Mouse (Mus musculus) brown adipose tissue, adult 24 weeks (tissue): ENCODE measurements at regions not wholly inside any gene's neighbourhood (a gene's known extent, or its start where the extent isn't known, plus 50 kb on each side); places are given as distances from the start of the nearest gene placed in this dataset.

Experiments
- H3K27ac ChIP-seq: fragments of 200-500 bp; replicated peaks from 2 replicates; pipeline ENCODE4 v1.5.1; 2012; ENCODE audit warnings: low read depth, mild to moderate bottlenecking, low read length
- H3K4me1 ChIP-seq: fragments of 200-500 bp; 2 replicates; pipeline ENCODE4 v1.6.1; 2012; ENCODE audit warnings: low read length, mixed read lengths; ENCODE audit not compliant: control insufficient read depth, insufficient read depth, insufficient read length
- H3K4me3 ChIP-seq: fragments of 200-500 bp; 2 replicates; pipeline ENCODE4 v1.5.1; 2012; ENCODE audit warnings: low read depth, mild to moderate bottlenecking, low read length, moderate library complexity; ENCODE audit not compliant: insufficient read depth

DNA sequence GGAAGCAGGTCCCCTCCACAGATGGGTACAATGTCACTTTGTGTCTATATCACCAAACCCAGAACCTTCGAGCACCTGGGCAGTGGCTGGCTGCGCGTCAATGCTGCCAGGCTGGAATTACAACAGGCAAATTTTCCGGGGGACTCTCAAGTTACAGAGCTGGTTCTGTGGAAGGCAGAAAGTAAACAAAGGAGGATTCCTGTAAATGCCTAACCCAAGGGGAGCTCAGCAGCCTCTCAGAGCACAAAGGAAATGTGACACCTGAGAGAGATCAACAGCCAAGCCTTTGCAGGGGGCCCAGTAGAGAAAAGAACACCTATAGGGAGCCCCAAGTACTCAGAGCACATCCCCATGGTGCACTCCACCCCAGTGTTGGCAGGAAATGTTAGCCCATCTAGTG, 70.7 kb downstream of the Setd4 start:
- Histone ChIP-seq H3K4me3 (no peak overlapping the region), H3K27ac (no peak overlapping the region), H3K4me1 (no peaks in the 10 kb centered on the region)

DNA sequence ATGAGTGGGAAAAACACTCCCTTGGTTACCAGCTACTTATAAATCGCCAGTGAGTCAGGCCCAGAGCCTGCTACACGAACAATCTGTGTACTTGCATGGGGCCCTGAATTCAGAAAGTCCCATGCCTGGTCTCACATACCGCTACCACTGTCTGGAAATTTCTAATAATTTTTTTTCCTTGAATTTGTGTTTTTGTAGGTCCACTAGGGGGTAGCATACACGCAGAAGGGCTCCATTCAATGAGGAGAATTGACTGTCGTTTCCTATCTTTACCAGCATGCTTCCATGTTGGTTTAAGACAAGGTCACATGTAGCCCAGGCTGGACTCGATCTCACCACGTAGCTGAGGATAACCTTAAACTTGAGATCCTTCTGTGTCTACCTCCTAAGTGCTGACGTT, 71.9 kb downstream of the Setd4 start:
- Histone ChIP-seq H3K27ac (no peak overlapping the region), H3K4me1 (no peaks in the 10 kb centered on the region; the same call in 1 of the 2 replicates), H3K4me3 (no peak overlapping the region)

DNA sequence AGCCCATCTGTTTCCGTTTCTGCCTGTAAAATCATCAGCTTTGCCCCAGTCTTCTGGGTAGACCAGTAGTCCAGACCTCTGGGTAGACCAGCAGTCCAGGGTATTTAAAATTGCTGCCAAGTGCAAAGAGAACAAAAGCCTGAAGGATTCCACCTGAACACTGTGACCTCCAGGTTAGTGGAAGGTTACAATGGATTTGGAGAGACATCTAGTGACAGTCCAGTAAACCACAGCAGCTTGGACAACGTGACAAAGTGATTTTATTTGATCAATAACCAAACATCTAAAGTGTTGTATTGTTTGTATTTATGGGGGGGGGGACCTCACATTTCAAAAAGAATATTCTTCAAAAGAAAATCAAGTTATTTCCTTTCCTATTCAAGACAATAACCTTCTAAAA, 81.4 kb downstream of the Setd4 start:
- Histone ChIP-seq H3K4me3 (no peak overlapping the region), H3K27ac (no peak overlapping the region), H3K4me1 (no peaks in the 10 kb centered on the region)

DNA sequence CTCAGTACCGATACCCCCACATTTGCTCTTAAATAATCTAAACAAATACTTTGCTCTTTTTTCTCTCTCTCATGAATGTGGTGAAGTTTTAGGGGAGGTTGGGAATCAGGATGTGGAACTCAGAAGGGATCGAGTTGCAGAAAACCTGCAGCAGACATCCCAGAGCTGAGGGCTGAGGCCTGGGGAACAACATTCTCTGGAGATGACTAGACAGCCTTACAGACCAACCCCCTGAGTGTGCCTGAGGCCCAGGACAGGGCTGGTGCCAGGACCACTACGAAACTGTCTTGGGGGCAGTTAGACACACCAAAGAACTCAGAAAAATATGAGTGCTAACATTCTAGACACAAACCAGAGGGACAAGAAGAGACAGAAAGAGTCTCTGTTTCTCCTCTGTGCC, 83.4 kb downstream of the Setd4 start:
- no peak overlapping the region for H3K4me3 ChIP-seq
- no peaks in the 10 kb centered on the region for H3K4me1 ChIP-seq
- H3K27ac ChIP-seq = no peak overlapping the region

DNA sequence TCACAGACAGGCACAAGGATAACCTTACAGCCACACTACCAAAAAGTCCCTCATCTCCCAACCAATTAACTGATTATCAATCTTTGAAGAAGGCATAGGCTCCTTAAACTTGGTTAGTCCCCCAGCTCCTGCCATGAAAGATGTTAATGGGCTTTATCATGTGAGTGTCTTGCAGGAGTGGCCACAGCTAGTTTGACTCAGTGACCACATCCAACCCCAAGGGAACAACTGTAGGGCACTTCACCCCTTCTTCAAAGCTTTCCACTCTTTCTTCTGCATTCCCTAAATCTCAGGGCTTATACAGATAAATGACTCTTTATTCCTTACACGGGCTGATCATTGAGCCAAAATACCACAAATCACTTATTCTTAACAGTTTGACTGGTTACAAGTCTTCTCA, 85.2 kb downstream of the Setd4 start:
- Histone ChIP-seq H3K27ac (no peak overlapping the region), H3K4me1 (no peaks in the 10 kb centered on the region), H3K4me3 (no peak overlapping the region)

DNA sequence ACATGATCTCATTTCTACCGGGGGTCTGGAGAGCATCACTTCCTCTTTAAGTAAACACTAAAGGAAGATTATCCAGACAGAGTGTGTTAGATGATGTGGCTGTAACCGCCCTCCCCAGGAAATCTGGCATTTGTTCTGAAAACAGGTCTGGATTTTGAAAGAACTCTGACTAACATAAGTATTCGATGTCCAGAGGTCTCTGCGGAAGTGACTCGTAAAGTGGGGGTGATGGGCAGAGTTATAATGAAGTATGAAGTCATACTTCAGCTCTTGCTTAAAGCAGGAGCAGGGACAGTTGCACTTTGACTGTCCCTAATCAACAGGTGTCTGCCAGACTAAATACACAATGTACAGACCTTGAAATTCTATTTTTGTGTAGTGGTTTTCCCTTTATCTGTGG, 87.1 kb downstream of the Setd4 start:
- Histone ChIP-seq H3K4me3 (no peak overlapping the region), H3K27ac (no peak overlapping the region), H3K4me1 (no peaks in the 10 kb centered on the region)

DNA sequence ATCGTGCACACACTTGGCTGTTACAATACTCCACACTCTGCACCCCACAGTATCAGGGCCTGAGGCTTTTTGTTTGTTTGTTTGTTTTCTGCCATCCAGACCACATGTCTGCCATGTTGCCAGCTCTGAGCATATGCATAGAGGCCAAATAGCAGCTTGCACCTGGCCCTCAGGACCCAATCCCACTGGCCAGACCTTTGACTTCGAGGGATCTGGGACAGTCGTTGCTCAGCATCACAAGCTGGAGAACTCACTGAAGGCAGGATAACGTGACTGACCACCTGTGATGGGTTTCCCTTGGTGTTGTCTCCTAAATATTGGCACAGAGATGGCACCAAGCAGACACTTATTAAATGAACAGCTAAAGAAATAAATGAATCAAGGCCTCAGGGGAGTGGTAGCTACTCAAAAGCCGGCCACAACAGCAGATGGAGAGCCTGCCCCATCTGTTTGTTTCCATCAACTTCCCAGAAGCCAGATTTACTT, 88.4 kb downstream of the Setd4 start:
- no peaks in the 10 kb centered on the region for H3K4me1 ChIP-seq
- no peak overlapping the region for H3K4me3 ChIP-seq
- no peak overlapping the region for H3K27ac ChIP-seq

DNA sequence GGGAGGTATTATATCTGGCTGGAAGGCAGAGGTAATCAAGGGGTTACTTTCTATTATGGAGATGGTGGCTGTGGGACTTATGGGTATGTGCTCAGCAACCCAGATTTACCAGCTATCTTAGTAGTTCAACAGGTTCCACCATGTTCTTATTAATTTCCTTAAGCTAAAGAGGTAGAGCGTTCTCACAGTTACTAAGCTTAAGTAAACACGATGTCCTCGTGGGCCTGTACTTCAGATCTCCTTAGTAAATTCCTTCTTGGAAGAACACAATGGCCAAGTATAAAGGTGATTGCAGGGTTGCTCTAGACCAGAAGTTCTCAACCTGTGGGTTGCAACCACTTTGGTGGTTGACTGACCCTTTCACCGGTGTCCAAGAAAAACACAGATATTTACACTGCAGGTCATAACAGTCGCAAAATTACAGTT, 90.2 kb downstream of the Setd4 start:
- Histone ChIP-seq H3K4me1 (no peaks in the 10 kb centered on the region), H3K4me3 (no peak overlapping the region)

DNA sequence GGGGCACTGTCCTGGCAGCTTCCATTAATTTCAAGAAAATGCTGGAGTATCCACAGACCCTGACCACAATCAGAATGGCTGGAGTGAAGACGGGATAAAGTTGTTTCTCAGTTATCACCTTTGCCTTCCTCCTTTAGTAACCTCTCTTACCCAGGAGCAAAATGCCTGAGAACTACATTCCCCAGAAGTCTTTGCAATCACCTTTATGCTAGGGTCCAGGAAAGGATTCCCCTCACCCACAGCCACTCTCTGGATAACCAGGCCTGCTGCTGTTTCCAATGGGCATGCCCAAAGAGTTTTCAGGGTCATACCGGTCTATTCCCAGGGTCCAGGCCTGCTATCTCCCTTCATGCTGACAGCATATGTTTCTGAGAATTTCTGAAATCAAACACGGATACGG, 91.9 kb downstream of the Setd4 start:
- H3K4me3 ChIP-seq = no peak overlapping the region
- no peak overlapping the region for H3K27ac ChIP-seq
- no peaks in the 10 kb centered on the region for H3K4me1 ChIP-seq

More for the DNA sequence above, 90.2 kb downstream of the Setd4 start:
- no peak overlapping the region for H3K27ac ChIP-seq

DNA sequence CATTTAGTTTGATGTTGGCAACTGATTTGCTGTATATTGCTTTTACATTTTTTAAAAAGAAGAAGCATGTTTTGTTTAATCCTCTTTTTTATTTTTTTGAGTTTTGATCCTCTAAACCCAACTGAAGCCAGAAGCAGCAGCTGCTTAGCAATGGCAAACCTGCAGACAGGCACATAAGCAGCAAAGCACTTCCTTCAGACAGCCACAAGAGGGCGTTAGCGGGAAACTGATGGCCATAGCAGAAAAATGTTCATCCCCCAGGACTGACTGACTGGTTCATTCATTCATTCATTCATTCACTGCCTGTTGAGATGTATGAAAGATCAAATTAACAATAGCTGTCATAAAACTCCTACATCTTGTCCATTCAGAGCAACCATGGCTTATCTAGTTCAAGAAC, 92.3 kb downstream of the Setd4 start:
- no peak overlapping the region for H3K27ac ChIP-seq
- no peaks in the 10 kb centered on the region for H3K4me1 ChIP-seq
- no peak overlapping the region for H3K4me3 ChIP-seq

DNA sequence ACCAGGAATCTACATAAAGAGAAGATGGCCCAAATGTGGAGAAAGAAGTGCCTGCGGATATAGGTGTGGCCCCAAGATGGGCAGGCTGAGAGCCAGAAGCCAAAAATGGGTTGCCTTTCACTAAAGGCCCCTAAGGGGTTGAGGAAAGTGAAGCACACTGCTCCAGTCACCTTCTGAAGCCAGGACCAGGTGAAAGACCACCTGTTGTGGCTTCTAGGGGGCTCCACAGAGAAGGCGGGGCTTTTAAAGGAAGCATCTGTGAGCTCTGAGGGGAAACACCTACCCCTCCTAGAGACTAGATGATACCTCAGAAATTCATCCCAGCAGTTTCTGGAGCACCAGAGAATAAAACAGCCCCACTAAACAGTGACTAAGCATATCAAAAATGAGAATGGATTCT, 105.1 kb downstream of the Setd4 start:
- Histone ChIP-seq H3K27ac (no peak overlapping the region), H3K4me1 (no peaks in the 10 kb centered on the region), H3K4me3 (no peak overlapping the region)

DNA sequence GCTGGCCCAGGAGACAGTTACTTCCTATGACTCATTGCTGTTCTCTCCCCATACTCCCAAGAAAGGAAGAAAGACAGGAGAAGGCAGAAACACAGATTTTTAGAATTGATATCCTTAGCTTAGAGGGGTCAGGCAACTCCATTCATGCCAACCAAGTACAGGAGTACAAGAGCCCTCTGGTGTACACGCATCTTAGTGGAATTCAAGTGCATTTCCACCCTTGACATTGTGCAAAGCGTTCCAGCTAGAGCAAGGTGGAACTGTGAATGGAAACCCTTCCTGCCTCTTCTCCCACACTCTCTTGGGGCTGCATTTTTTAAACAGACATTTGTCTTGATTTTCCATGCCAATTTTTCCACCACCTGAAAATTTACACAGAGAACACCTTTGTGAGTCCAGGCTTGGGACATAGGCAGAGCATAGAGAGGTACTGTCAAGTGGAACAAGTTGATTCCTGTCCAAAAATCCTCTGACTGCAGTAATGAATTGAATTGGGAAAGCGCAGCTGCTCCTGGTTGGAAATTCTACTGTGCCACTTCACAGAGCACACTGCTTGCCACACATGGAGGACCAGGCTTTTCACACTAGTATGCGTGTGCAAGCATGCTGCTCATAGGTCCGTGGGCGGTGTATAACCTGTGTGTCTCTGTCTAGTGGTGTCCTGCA, 110.4 kb downstream of the Setd4 start:
- Histone ChIP-seq H3K27ac (no peak overlapping the region), H3K4me3 (no peak overlapping the region), H3K4me1 (no peaks in the 10 kb centered on the region)

DNA sequence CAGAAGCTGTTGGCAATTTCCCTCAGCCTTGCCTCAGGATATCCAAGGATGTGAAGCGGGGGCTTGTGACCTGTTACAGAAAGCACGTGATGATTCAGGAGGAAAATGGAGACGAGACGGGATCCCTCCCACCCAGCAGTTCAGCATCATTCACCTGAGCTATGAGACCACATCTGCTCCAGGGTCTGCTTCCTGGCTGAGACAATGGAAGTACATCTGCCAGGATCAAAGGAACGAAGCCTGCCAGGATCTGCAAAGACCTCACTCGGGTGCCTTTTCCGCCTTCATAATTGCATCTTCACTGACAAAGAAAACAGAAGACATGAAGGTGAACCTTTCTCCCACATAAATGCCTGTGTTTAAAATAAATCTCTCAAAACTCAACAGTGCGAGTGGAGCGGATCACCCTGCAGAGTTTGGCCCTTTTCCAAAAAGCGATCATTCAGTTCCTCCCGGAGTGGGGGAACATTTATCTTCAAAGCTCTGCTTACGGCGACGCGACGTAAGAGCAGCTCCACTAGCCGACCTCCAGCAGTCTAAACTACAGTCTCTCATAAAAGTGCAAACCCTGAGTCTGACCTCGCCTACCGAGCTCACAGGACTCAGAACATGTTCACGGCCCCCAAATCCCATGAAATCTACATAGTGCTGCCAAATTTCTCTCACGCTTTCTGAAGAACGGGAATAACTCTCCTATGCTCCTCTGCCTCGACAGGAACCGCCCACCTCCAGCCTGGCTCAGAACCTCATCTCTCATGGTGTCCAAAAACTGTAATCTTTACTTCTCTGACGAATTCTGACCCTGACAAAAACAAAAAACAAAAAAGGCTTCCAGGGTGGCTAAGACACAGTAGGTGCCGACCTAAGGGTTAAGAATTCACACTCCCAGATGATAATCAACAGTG, 117.0 kb downstream of the Setd4 start:
- Histone ChIP-seq H3K4me3 (no peak overlapping the region), H3K4me1 (no peaks in the 10 kb centered on the region), H3K27ac (no peak overlapping the region)

DNA sequence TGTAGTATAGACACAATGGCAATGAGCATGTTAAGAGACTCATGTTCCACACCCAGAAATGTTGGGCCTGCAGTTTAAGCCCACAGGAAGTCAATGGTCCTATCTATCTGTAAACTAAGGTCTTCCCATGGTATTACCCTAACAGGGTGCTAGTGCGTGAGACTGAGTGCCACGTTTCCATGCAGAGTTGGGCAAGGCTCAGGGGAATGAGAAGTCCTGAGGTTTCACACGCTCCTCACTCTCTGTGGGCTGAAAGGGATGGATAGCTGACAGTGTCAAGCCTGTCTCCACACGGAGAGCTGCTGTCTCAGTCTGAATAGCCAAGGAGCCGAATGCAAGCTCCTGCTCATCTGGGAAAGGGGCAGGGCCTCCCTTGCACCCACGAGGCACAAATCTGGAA, 133.9 kb downstream of the Setd4 start:
- Histone ChIP-seq H3K4me3 (no peak overlapping the region), H3K4me1 (no peaks in the 10 kb centered on the region), H3K27ac (no peak overlapping the region)

DNA sequence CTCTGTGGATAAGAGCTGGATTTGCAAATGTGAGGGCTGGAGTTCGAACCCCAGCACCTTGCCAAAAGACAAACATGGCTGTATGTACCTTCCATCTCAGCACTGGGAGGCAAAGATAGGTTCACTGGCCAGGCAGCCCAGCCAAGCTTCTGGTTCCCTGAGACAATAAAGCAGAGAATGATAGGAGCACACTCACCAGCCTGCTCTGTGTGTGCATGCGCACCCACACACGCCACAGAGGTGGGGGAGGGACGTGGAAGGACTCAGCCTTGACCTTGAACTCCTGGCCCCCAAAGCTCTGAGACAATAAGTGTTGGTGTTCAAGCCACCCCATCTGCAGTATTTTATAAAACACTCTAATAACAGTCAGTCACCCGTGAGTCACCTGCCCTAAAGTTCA, 138.1 kb downstream of the Setd4 start:
- Histone ChIP-seq H3K27ac (no peak overlapping the region), H3K4me1 (no peaks in the 10 kb centered on the region), H3K4me3 (no peak overlapping the region)

DNA sequence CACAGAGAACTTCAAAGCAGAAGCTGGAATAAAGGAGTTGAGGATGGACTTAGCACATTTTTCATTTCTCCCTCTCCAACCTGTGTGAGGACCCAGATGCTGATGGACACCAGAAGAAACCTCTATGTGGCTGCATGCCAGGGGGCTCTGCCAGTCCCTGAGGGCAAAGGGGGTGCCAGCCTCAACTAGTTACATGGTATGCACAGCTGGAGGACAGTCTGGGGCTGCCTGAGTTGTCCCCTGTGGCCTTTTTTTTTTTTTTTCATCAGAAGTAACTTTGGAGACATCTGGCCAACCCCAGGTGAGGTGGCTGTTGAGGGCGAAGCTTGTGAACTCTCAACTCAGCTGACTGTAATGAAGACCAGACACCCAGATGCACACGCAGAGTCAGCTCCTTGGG, 139.0 kb downstream of the Setd4 start:
- H3K27ac ChIP-seq = no peak overlapping the region
- no peaks in the 10 kb centered on the region for H3K4me1 ChIP-seq
- H3K4me3 ChIP-seq = no peak overlapping the region
